Mouse (Mus musculus): ENCODE results near the gene Ssbp3. TPM values are rescaled to one million over a fixed set of nuclear protein-coding genes. Genes with fewer than 3 reads are reported as not detected.

Ssbp3 gene
- total RNA-seq (2021): 100 to 1,000 TPM; 157 TPM
- long read RNA-seq, experiment 1, transcript Ssbp3-202 (17 exons, 1,924 nt): major isoform, 47 of 97 reads
- long read RNA-seq, experiment 1, partial matches to known transcripts: 13 of 97 reads
- long read RNA-seq, experiment 1, other reads (novel, unspliced or antisense): 33 of 97 reads
- long read RNA-seq, experiment 2, transcript Ssbp3-202 (17 exons, 1,924 nt): major isoform, 72 of 128 reads
- long read RNA-seq, experiment 2, partial matches to known transcripts: 20 of 128 reads
- long read RNA-seq, experiment 2, other reads (novel, unspliced or antisense): 35 of 128 reads

DNA sequence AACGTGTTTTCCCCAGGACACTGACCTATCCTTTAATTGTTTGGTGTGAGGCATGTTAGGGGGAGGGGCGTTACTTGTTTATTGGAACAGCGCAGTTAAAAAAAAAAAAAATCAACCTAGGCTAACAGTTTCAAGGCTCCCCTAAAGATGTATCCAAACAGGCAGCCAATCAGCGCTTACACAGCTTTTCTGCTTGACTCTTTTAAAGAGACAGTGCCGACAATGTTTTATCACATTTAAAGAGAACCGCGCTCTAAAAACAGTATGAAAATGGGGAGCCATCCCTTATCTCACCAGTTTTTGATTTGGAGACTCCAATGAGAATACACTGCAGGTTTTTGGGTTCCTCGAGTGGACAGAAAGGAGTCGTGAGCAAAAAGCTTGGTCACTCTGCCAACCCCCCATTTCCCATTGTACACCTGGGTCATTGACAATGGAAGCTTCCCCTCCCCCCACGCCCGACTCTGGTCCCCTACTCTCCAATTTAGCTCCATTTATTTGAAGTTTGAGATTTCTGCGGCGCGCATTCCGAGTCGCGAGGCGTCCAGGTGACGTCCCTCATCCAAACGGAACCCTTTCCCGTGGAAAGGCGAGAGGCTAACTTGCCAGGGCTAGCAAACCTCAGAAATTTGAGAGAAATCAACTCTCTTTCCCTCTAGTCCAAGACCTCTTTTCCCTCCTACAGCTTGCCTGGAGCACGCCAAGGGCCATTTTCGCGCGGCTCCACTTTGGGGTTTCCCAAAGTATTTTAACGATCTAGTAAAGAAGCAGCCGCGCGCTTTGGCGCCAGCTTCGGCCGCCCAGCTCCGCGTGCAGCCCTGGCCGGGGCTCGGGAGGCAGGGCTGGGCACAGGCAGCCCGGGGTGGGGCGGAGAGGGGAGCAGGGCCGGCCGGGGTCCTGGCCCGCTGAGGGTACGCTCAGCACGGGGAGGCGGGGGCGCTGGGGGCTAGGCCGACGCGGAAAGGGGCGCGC, at the start of gene Ssbp3:
Ssbp3 (plus strand) TSS at position 501 of the 972 bp plus-strand sequence.
- H3K27ac ChIP-seq: peak within 1 kb of the TSS; percentile 92
- no peak for TF ChIP-seq CTCF (conservative IDR thresholded peaks at IDR 0.05)
- peak within 1 kb of the TSS; percentile 81 for H3K4me3 ChIP-seq
- peak; percentile 73 to 77 for DNase-seq (ENCODE audit: low spot score in 2 of 2)

DNA sequence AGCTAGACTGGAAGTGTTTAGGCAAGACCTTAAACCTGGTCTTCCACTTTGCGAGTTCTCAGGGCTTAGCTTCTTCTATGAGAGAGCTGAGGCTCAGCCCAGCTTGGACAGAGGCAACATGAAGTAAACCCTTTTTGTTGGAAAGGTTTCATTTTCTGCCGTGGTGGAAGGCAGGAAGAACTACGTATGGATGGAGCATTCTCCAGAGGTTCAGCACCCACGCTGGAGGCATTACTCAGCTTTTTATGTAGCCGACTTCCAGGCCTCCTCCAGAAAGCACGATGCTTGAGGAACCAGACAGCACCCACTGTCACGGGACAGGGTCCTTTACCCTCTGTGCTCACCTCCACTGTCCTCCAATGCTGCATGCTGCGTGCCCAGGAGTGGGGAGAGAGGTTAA, 48.6 kb upstream of the Ssbp3 start:
- no peak for TF ChIP-seq CTCF (conservative IDR thresholded peaks at IDR 0.05)

DNA sequence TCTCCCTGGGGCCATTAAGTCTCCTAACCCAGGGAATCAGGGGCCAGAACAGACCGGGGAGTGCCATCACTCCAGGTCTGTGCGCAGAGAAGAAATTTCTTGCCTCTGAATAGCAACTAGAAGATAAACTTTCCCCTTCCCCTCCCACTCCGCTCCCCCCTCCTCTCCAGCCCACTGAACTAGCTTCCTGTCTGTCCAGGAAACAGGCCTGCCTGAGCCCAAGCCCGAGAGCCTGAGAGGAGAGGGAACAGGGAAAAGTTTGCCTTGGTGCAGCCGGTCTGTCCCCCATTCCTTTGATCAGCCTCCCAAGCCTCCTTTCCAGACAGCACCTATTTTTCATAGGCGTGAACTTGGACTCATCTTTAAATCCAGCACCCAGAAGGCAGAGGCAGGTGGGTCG, 48.2 kb upstream of the Ssbp3 start:
- DNase-seq (ENCODE audit: low spot score in 2 of 2): no peak
- Histone ChIP-seq H3K27ac (no peak overlapping the region), H3K4me3 (no peak overlapping the region)
- no peak for TF ChIP-seq CTCF (conservative IDR thresholded peaks at IDR 0.05)

More for the DNA sequence above, 48.6 kb upstream of the Ssbp3 start:
- no peak overlapping the region for H3K4me3 ChIP-seq
- no peak overlapping the region for H3K27ac ChIP-seq
- no peak for DNase-seq (ENCODE audit: low spot score in 2 of 2)

DNA sequence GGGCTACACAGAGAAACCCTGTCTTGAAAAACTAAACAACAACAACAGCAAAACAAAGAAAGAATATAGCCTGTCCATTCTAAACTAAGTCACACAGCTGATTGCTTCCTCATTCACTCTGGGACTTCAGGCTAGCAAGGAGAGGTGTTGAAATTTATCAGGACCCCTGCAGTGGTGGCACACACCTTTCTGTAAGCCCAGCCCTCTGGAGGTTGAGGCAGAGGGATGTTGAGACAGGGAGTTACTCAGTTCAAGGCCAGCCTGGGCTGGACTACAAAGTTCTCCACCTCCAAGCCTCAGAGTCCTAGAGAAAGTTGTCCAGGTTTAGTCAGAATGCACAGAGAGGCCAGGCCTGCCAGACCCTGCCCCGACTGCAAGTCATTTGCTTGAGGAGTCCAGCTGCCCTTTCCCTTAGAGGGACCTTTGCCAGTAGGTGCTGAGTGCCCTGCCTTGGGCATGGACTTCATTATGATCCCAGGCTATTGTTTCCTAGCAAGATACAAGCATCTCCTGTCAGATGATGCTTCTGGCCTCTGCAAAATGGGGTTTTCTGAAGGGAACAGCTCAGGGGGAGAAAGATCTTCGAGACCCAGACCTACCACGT, 47.6 kb upstream of the Ssbp3 start:
- H3K4me3 ChIP-seq: no peak overlapping the region
- TF ChIP-seq CTCF (conservative IDR thresholded peaks at IDR 0.05): no peak
- H3K27ac ChIP-seq: no peak overlapping the region
- no peak for DNase-seq (ENCODE audit: low spot score in 2 of 2)

DNA sequence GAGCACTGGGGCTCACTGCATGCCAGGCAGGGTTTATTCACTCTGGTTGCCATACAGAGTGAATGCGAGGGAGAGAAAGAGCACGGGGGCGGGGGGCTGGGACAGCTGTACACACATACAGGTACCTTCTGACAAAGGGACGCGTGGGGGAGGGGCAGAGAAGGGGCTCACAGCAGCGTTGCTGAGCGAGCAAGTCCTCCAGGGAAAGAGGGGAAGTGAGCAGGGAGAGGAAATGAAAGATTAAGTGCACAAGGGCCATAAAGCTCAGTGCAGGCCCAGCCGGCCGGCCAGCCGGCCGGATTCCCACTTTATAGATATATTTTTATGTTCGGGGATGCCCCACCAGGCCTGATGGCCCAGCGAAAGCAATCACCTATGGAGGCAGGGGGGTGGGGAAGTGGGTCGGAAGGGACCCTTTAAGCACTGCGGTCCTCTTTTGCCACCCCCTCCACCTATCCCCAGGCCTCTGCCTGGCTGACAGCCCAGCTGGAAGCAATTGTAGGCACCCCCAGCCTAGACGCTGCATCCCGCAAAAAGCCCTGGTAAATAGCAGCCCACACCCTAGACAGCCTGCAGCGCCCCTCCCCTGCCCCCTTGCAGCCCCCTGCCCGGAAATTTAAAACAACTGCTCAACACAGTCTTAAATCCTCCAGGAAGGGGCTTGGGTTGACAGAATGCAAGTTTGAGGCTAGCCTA, 44.9 kb upstream of the Ssbp3 start:
- Histone ChIP-seq H3K4me3 (no peak overlapping the region), H3K27ac (no peak overlapping the region)
- DNase-seq (ENCODE audit: low spot score in 2 of 2): no peak
- no peak for TF ChIP-seq CTCF (conservative IDR thresholded peaks at IDR 0.05)

DNA sequence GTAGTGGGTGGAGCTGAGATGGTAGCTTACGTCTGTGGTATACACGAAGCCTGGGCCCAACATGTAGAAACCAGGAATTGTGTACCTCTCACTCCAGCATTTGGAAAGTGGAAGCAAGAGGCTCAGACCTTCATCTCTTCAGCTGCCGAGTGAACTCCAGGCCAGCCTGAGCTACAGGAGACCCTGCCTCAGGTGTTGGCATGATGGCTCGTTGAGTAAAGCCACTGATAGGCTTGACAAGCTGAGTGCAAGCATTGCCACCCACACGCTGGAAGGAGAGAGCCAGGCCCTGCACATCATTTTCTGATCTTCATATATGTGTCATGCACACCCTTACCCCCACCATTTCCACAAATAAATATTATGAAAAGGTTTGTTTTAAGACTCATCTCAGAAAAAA, 44.1 kb upstream of the Ssbp3 start:
- no peak for DNase-seq (ENCODE audit: low spot score in 2 of 2)
- Histone ChIP-seq H3K4me3 (no peak overlapping the region), H3K27ac (no peak overlapping the region)
- no peak for TF ChIP-seq CTCF (conservative IDR thresholded peaks at IDR 0.05)

DNA sequence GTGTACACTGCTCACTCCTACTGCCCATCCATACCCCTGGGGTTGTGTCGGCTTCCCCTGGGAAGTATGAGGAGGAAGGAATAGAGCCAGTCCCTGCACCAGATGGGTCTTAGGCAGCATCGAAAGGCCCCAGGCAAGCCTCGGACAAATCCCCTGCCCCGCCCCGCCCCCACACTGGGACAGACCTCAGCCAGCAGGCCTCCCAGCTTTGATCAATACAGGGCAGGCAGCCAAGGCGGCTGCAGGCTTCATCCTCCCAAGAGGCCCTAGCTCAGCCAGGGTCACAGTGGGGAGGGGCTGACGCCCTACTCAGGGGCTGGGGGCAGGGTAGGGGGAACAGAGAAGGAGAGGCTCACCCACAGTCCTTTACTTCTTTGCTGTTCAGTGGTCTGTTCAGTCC, 43.7 kb upstream of the Ssbp3 start:
- peak; percentile 36 to 50 for DNase-seq (ENCODE audit: low spot score in 2 of 2)
- Histone ChIP-seq H3K4me3 (no peak overlapping the region), H3K27ac (no peak overlapping the region)
- no peak for TF ChIP-seq CTCF (conservative IDR thresholded peaks at IDR 0.05)

DNA sequence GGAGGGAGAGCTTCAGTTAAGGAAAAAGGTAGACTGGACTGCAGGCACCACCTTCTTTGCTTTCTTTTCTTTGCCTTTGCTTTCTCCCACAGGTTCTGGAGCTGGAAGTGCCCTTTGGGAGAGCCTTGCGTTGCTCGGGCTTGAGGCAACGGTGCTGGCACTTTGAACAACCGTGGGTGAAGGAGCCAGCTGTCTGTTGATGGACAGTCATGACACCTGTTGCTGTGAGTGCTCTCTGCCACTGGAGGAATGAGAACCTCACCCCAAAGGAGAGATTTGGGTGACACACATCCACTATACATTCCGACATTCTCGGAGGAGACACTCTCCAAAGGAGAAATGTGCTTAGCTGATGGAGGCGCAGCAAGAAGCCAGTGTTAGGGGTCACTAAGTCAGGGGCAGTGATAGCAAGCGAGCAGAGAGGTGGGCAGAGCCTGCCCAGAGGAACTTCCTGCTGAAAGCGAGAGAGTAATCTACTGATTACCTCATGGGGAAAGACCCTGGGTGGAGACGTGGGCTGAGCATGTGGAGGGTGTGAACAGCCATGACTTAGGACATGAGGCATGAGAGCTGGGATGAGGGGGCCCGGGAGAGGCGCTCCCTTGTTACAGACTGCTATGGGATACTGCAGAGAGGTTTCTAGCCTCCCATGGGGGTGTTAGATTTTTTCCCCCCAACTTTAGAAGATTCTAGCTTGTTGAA, 41.6 kb upstream of the Ssbp3 start:
- Histone ChIP-seq H3K4me3 (no peak overlapping the region), H3K27ac (no peak overlapping the region)
- no peak for TF ChIP-seq CTCF (conservative IDR thresholded peaks at IDR 0.05)
- no peak for DNase-seq (ENCODE audit: low spot score in 2 of 2)

DNA sequence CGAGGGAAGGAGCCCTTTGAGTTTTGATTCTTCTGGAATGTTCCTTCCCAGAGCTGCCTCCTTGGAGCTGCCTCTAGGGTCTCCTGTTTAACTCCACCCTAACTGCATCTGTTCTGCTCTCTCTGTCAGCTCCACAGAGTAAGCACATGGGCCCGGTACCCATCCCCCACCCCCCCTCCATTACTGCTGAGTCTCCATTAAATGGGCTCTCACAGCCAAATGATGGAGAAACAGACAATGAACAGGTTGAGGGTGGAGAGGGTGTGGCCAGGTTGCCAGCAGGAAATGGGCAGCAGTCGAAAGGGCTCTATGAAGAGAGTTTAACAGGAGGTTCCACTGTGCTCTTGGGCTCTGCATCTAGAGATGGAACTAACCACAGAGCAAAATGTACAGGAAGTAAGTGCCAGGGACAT, 41.0 kb upstream of the Ssbp3 start:
- DNase-seq (ENCODE audit: low spot score in 2 of 2): no peak
- TF ChIP-seq CTCF (conservative IDR thresholded peaks at IDR 0.05): no peak

DNA sequence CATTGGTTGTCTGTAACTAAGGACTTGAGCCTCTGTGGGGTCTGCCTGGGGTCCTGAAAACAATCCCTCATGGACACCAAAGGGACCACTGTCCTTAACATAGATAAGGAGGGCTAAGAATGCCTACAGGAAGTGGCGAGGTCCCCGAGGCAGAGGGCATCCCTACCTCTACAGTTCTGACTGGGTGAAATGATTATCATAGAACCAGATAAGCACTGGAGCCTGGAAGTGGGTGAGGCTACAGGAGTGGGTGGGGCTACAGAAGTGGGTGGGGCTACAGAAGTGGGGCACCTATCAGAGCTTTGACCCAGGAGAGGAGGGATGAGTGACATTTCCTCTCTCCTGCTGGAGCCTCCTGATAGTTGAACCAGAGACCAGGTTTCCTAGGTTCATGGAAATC, 39.9 kb upstream of the Ssbp3 start:
- DNase-seq (ENCODE audit: low spot score in 2 of 2): no peak
- no peak overlapping the region for H3K27ac ChIP-seq
- H3K4me3 ChIP-seq: no peak overlapping the region
- TF ChIP-seq CTCF (conservative IDR thresholded peaks at IDR 0.05): no peak

More for the DNA sequence above, 41.0 kb upstream of the Ssbp3 start:
- Histone ChIP-seq H3K27ac (no peak overlapping the region), H3K4me3 (no peak overlapping the region)

DNA sequence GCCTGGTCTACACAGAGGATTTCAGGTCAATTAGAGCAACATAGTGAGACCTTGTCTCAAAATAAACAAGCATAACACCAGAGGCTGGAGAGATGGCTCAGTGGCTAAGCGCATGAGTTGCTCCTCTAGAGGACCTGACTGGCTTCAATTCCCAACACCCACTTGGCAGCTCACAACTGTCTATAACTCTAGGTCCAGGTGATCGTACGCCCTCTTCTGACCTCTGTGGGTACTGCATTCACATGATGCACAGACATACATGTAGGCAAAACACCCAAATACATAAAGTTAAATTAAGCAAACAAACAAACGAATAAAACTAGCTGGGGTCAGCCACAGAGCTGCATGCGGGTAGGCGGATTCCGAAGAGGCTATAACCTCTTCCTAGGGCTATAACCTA, 36.0 kb upstream of the Ssbp3 start:
- H3K4me3 ChIP-seq: no peak overlapping the region
- no peak overlapping the region for H3K27ac ChIP-seq
- peak; percentile 36; the same call in 1 of the 2 replicates for TF ChIP-seq CTCF (conservative IDR thresholded peaks at IDR 0.05)
- no peak for DNase-seq (ENCODE audit: low spot score in 2 of 2)

DNA sequence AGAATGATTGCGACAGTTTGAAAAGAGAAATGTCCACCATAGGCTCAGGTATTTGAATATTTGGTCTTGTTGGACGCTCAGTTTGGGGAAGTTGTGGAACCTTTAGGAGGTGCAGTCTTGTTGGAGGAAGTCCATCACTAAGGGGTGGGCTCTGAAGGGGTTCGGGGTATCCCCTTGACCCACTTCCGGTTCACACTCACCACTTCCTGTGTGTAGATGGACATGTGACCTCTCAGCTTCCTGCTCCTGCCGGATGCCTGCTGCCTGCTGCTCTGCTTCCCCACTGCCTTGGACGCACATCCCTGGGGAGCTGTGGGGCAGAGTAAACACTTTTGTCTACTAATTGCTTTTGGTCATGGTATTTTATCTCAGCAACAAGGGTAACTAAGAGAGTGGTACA, 29.4 kb upstream of the Ssbp3 start:
- H3K4me3 ChIP-seq: no peak overlapping the region
- no peak overlapping the region for H3K27ac ChIP-seq
- DNase-seq (ENCODE audit: low spot score in 2 of 2): no peak
- TF ChIP-seq CTCF (conservative IDR thresholded peaks at IDR 0.05): no peak

Data from layer of hippocampus, adult 2 months (tissue).